Mouse (Mus musculus) common myeloid progenitor, adult 5-6 weeks (primary cell): ENCODE results near the gene Gm21974. TPM values are rescaled to one million over a fixed set of nuclear protein-coding genes. Genes with fewer than 3 reads are reported as not detected.
"Not testable (repeated sequence)": the region's sequence is repeated elsewhere in the genome, so short reads cannot be mapped to it uniquely, and the experiment has no call there.

Experiments used
- ATAC-seq: replicated peaks from 2 replicates; pipeline ENCODE4 v1.8.0; 2016; ENCODE audit warnings: low read depth, mild to moderate bottlenecking, moderate TSS enrichment, inconsistent platforms; ENCODE audit not compliant: poor library complexity, severe bottlenecking
- total RNA-seq: library from RNA; stranded (forward); fragments of 200-1000, 187-1606 nt; gene quantifications from 2 replicates; pipeline ENCODE4 v1.2.3, GENCODE M21; 2017

The Gm21974 gene
- total RNA-seq: not detected in 2 replicates

- peak; percentile 95 for ATAC-seq
These were observed at the start of gene Gm21974, which contains the start of gene Vkorc1 for GRCm38 (mm10) chr7:127895442-127895841. Gene Gm21974 (minus strand): TSS chr7:127895454. Gene Vkorc1 (minus strand): TSS chr7:127895617.

DNA sequence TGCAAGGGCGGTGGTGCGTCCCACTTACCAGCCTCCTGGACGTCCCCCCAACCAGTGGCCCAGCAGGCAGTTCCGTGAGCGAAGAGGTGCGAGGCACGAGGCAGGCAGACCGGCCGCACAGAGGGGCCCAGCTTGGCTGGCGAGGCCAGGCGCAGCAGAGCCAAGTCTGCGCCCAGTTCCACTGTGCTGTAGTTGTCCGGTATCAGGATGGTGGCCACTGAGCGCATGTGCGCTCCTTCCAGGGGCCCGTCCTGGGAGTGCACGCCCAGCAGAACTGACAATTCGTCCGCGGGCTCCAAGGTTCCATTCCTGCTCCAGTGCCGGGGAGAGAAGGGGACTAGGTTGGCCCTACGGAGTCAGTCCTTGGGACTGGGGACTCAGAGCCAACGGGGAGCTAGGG, 49.4 kb upstream of the Gm21974 start:
- no peak for ATAC-seq

DNA sequence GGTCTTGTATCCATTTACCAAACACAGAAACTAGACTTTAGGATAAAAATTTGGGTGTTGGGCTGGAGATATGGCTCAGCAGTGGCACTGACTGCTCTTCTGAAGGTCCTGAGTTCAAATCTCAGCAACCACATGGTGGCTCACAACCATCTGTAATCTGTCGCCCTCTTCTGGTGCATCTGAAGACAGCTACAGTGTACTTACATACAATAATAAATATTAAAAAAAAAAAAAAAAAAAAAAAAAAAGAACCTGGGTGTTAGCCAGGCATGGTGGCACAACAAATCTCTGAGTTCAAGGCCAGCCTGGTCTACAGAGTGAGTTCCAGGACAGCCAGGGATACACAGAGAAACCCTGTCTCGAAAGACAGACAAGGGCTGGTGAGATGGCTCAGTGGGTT, 46.8 kb upstream of the Gm21974 start:
- not testable (repeated sequence) for ATAC-seq

DNA sequence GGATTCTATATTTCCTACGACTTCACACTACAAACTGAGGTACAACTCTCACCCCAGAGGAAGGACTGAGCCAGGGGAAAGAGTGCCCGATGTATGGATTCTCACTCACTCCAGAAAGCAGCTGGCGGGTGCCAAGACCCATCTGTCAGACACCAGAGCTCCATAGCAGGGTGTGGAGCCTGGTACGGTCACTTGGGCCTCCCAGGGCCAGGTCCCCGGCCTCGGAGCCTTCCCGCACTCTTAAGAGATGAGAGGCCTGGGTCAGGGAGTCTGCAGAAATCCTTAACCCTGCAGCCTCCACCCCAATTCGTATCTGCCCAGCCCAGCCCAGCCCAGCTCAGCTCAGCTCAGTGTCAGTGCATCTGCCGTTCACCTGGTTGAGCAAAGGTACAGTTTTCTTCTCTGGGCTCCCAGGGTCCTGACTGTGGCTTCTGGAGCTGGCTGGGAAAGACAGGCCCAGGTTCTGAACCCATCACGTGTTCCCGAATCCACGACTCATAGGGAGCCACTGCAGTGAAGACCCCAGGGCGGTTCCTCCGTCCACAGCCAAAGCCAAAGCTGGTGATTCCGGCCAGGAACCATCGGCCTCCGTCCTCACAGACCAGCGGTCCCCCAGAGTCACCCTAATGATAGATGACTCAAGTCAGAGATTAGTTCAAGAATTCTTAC, 41.1 kb upstream of the Gm21974 start:
- no peak for ATAC-seq

- no peak for ATAC-seq
These were observed 40.5 kb upstream of the Gm21974 start for GRCm38 (mm10) chr7:127935748-127936159.

- peak; percentile 98 for ATAC-seq
These were observed 39.9 kb upstream of the Gm21974 start for GRCm38 (mm10) chr7:127935028-127935722.

DNA sequence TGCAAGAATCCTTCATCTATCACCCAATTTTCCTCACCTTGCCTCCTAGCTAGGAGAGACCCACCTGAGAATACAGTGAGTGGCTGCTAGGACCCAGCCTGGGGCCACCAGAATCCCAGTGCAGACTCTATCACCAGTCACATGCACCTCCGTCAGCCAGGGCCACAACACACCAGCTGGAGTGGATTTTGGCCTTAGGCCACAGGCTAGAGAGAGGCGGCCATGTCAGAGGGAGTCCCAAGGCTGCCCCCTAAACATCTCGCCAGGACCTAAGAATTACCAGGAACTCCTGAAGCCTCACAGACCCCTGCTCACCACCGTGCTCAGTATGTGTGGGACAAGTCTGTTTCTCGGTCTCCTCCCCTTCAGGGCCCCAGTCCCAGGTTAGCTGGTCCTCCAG, 38.8 kb upstream of the Gm21974 start:
- ATAC-seq: no peak

DNA sequence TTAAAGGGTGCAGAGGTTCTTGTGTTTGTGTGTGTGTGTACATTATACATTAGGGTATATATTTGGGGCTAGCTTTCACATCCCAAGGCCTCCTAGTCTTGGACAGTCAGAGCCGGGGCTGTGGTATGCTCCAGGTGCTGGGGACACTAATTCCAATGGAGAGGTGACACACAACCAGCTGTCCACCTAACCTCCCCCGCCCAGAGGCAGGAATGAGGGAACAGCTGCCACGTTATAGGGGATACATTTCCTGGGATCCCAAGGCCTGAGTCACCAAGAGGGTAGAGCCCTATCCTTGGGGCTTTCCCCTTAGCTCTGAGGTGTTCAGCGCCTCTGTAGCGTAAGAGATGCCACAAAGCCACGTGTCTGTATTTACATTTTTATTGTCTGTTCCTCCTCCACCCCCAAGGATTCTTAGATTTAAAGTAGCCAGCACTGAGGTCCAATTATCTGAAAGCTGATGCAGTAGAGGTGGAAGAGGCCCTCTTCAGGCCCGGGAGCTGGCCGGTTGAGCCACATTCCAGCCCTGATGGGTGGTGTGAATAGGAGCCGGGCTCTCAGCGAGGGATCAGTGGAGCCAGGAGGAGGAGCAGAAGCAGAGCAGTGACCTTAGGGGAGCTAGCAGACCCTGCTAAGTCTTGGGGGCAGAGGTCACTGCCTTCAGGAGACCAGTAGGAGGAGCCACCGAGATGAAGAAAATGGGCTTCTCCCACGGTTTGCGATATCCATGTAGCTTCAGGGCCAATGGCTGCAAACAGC, 37.2 kb upstream of the Gm21974 start:
- ATAC-seq: no peak

GRCm38 (mm10) chr7:127931351-127932135, 36.3 kb upstream of the Gm21974 start:
- ATAC-seq: 0 out of 2 replicates have a peak, but pooled peaks have one; percentile 4

- ATAC-seq: no peak
These were observed 35.4 kb upstream of the Gm21974 start for GRCm38 (mm10) chr7:127930636-127931035.

DNA sequence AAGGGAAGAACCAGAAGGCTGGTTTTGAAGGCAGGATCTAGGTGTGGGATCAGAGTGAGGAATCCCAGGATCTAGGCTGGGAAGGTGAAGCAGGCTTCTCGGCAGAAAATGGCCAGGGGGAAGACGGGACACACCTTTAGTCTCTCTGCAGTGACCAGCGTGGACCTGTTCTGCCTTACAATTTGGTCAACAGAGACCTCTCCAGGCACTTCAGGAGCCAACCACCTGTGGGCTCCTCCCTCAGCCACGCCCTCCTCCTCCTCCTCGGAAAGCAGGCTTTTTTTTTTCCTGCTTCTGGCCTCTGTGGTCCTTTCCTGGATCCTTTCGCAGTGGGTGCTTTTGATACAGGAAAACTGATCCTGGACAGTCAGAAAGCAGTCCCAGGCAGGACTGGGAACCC, 34.7 kb upstream of the Gm21974 start, which contains the start of gene Prss8:
Prss8 (minus strand) TSS at position 182 of the 400 bp plus-strand sequence.
- ATAC-seq: no peak

- no peak for ATAC-seq
These were observed 33.3 kb upstream of the Gm21974 start for GRCm38 (mm10) chr7:127928596-127928995.

GRCm38 (mm10) chr7:127927726-127928125, 32.5 kb upstream of the Gm21974 start:
- no peak for ATAC-seq

- no peak for ATAC-seq
These were observed 31.6 kb upstream of the Gm21974 start for GRCm38 (mm10) chr7:127926846-127927245.

GRCm38 (mm10) chr7:127926066-127926465, 30.8 kb upstream of the Gm21974 start:
- ATAC-seq: no peak

- no peak for ATAC-seq
These were observed 30.0 kb upstream of the Gm21974 start for GRCm38 (mm10) chr7:127925252-127925651.

- no peak for ATAC-seq
These were observed 28.5 kb upstream of the Gm21974 start for GRCm38 (mm10) chr7:127923714-127924113.

GRCm38 (mm10) chr7:127922451-127923275, 27.4 kb upstream of the Gm21974 start:
- peak; percentile 73 for ATAC-seq

DNA sequence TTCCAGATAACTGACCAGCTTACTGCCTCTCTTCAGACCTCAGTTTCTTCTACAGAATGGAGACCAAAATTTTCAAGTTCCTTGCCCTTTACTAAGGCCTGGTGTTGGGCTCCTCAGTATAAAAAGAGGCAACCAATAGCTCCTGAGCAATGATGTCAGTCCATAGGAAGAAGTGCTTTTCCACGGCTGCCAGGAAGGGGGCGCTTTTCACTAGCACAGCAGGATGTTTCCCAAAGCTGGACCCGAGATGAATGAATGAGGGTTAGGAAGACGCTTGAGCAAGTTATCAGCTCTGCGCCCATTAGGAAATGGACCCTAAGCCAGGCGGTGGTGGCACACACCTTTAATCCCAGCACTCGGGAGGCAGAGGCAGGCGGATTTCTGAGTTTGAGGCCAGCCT, 26.3 kb upstream of the Gm21974 start:
- no peak for ATAC-seq
